Mouse (Mus musculus): ENCODE measurements around the gene Hcn3. TPM values are rescaled to one million over a fixed set of nuclear protein-coding genes. Genes with fewer than 3 reads are reported as not detected.

The Hcn3 gene
- total RNA-seq, 2 experiments from 2014 or later: 14.9 to 20.9 TPM

GRCm38 (mm10) chr3:89102495-89103290 lies 57.3 kb downstream of the Hcn3 start:
- Histone ChIP-seq H3K4me3 (peak overlapping the region; percentile 71; the same call in 1 of the 2 replicates), H3K27ac (peak overlapping the region; percentile 66)
- intact Hi-C loops (cut with DNase I): loop anchor here (5.0 kb wide), 1 partner anchor 55 kb away; no protein-coding TSS in a partner anchor
- no peak for TF ChIP-seq CTCF (IDR thresholded peaks at IDR 0.05)
- DNase-seq (ENCODE audit: extremely low spot score in 1 of 2, low spot score in 2 of 2): no peak

GRCm38 (mm10) chr3:89101812-89102494 lies 58.0 kb downstream of the Hcn3 start, which contains the start of gene Fdps:
Gene Fdps (minus strand): TSS chr3:89101959.
- H3K27ac ChIP-seq: peak within 1 kb of the TSS; percentile 66
- TF ChIP-seq CTCF (IDR thresholded peaks at IDR 0.05): peak; percentile 44
- H3K4me3 ChIP-seq: peak within 1 kb of the TSS; percentile 71
- intact Hi-C loops (cut with DNase I): loop anchor here (5.0 kb wide), 1 partner anchor 55 kb away; no protein-coding TSS in a partner anchor
- peak; percentile 89 to 97 for DNase-seq (ENCODE audit: extremely low spot score in 1 of 2, low spot score in 2 of 2)

- DNase-seq (ENCODE audit: extremely low spot score in 1 of 2, low spot score in 2 of 2): peak in 1 of 2 experiments; percentile 55
- no peak for TF ChIP-seq CTCF (IDR thresholded peaks at IDR 0.05)
- intact Hi-C loops (cut with DNase I): loop anchor here (5.0 kb wide), 1 partner anchor 56 kb away; no protein-coding TSS in a partner anchor
- H3K27ac ChIP-seq: peak overlapping the region; percentile 45; the same call in 1 of the 2 replicates
- peak overlapping the region; percentile 71 for H3K4me3 ChIP-seq
Measured at GRCm38 (mm10) chr3:89101459-89101811, 58.6 kb downstream of the Hcn3 start.

GRCm38 (mm10) chr3:89100811-89101210 lies 59.2 kb downstream of the Hcn3 start, which contains the start of gene Gm43738:
Gene Gm43738 (minus strand): TSS chr3:89101099.
- Histone ChIP-seq H3K27ac (peak within 1 kb of the TSS; percentile 45; the same call in 1 of the 2 replicates), H3K4me3 (peak within 1 kb of the TSS; percentile 71)
- DNase-seq (ENCODE audit: extremely low spot score in 1 of 2, low spot score in 2 of 2): no peak
- TF ChIP-seq CTCF (IDR thresholded peaks at IDR 0.05): no peak
- intact Hi-C loops (cut with DNase I): loop anchor here (5.0 kb wide), 1 partner anchor 56 kb away; no protein-coding TSS in a partner anchor

Other genes with a start within 250 kb of the Hcn3 start
- gene Msto1, start 246.2 kb downstream of the Hcn3 start, total RNA-seq (2021): 10 to 100 TPM; 20.2 TPM
- 10 to 100 TPM; 96.1 to 96.9 TPM for gene Ash1l, start 209.6 kb downstream of the Hcn3 start, total RNA-seq (2021)
- gene Dap3, start 209.0 kb downstream of the Hcn3 start, total RNA-seq (2021): 100 to 1,000 TPM in 1 of 2 experiments, 10 to 100 TPM in 1; 97.5 to 113 TPM
- 100 to 1,000 TPM; 189 to 199 TPM for gene Rusc1, start 66.9 kb downstream of the Hcn3 start, total RNA-seq (2021)
- gene Gm43738, start 59.1 kb downstream of the Hcn3 start, total RNA-seq (2021): not detected
- gene Fdps, start 58.2 kb downstream of the Hcn3 start, total RNA-seq (2021): 10 to 100 TPM; 78.1 to 79.6 TPM
- gene Pklr, start 24.1 kb downstream of the Hcn3 start, total RNA-seq (2021): not detected
- gene Clk2, start 4.6 kb upstream of the Hcn3 start, total RNA-seq (2021): 10 to 100 TPM; 45.6 to 46.3 TPM
- 10 to 100 TPM; 64.0 to 64.7 TPM for gene Scamp3, start 17.3 kb upstream of the Hcn3 start, total RNA-seq (2021)
- gene Fam189b, start 22.9 kb upstream of the Hcn3 start, total RNA-seq (2021): 10 to 100 TPM; 56.9 to 60.4 TPM
- 10 to 100 TPM; 64.9 to 66.8 TPM for gene Gba, start 42.7 kb upstream of the Hcn3 start, total RNA-seq (2021)
- gene Thbs3, start 55.0 kb upstream of the Hcn3 start, total RNA-seq (2021): 10 to 100 TPM; 21.2 to 21.9 TPM
- gene Mtx1, start 66.9 kb upstream of the Hcn3 start, total RNA-seq (2021): 10 to 100 TPM; 96.2 to 99.9 TPM
- under 1 TPM; 0.29 to 0.33 TPM for gene Muc1, start 68.9 kb upstream of the Hcn3 start, total RNA-seq (2021)
- gene Krtcap2, start 85.8 kb upstream of the Hcn3 start, total RNA-seq (2021): 10 to 100 TPM; 63.2 to 71.4 TPM
- gene Trim46, start 86.1 kb upstream of the Hcn3 start, total RNA-seq (2021): 10 to 100 TPM; 82.8 to 85.1 TPM
- gene Dpm3, start 99.2 kb upstream of the Hcn3 start, total RNA-seq (2021): 10 to 100 TPM; 50.9 to 53.1 TPM
- 10 to 100 TPM; 36.0 to 38.6 TPM for gene Slc50a1, start 110.4 kb upstream of the Hcn3 start, total RNA-seq (2021)
- 1 to 10 TPM; 5.5 to 5.9 TPM for gene Efna1, start 120.9 kb upstream of the Hcn3 start, total RNA-seq (2021)
- 10 to 100 TPM; 49.3 to 55.0 TPM for gene Efna3, start 162.8 kb upstream of the Hcn3 start, total RNA-seq (2021)
- under 1 TPM in 1 of 2 experiments, not detected in 1; 0.21 TPM for gene Efna4, start 177.8 kb upstream of the Hcn3 start, total RNA-seq (2021)
- 100 to 1,000 TPM; 106 to 115 TPM for gene Adam15, start 189.8 kb upstream of the Hcn3 start, total RNA-seq (2021)
- under 1 TPM; 0.29 to 0.40 TPM for gene Dcst2, start 201.8 kb upstream of the Hcn3 start, total RNA-seq (2021)
- gene Dcst1, start 205.1 kb upstream of the Hcn3 start, total RNA-seq (2021): under 1 TPM in 1 of 2 experiments, not detected in 1; 0.28 TPM
- 10 to 100 TPM; 12.4 to 13.2 TPM for gene Zbtb7b, start 234.6 kb upstream of the Hcn3 start, total RNA-seq (2021)
- gene Lenep, start 242.6 kb upstream of the Hcn3 start, total RNA-seq (2021): 1 to 10 TPM; 1.1 to 3.5 TPM